Mouse (Mus musculus) right cerebral cortex, postnatal 14 days (tissue): ENCODE measurements around the gene Slc39a1.

Experiments
- DNase-seq: peaks from one replicate; pipeline ENCODE4 v3.0.0; 2022

Gene Slc39a1

GRCm38 (mm10) chr3:90247960-90248745, at the start of gene Slc39a1:
Gene Slc39a1, plus strand, starts transcription at chr3:90248172.
- peak; percentile 87 for DNase-seq

- DNase-seq = no peak
These were observed 45.1 kb upstream of the Slc39a1 start for GRCm38 (mm10) chr3:90202884-90203283.

- DNase-seq = no peak
These were observed 44.4 kb upstream of the Slc39a1 start for GRCm38 (mm10) chr3:90203619-90204018.

GRCm38 (mm10) chr3:90204582-90204981, 43.4 kb upstream of the Slc39a1 start:
- DNase-seq = no peak

- DNase-seq = no peak
These were observed 39.3 kb upstream of the Slc39a1 start for GRCm38 (mm10) chr3:90208662-90209061.

- no peak for DNase-seq
These were observed 37.9 kb upstream of the Slc39a1 start for GRCm38 (mm10) chr3:90209908-90210566.

GRCm38 (mm10) chr3:90211475-90212398, 36.2 kb upstream of the Slc39a1 start:
- no peak for DNase-seq

- no peak for DNase-seq
These were observed 35.2 kb upstream of the Slc39a1 start for GRCm38 (mm10) chr3:90212723-90213122.

GRCm38 (mm10) chr3:90213377-90213866, 34.5 kb upstream of the Slc39a1 start, which contains the start of the genes Rps27 and Rab13:
Gene Rps27, minus strand, starts transcription at chr3:90213651.
Gene Rab13, plus strand, starts transcription at chr3:90213695.
- DNase-seq = peak; percentile 83

- peak; percentile 20 for DNase-seq
These were observed 33.9 kb upstream of the Slc39a1 start for GRCm38 (mm10) chr3:90213956-90214684.

GRCm38 (mm10) chr3:90215825-90216380, 32.1 kb upstream of the Slc39a1 start:
- DNase-seq = no peak

- peak; percentile 36 for DNase-seq
These were observed 27.9 kb upstream of the Slc39a1 start for GRCm38 (mm10) chr3:90220088-90220487.

GRCm38 (mm10) chr3:90220531-90220951, 27.4 kb upstream of the Slc39a1 start:
- peak; percentile 50 for DNase-seq

- DNase-seq = no peak
These were observed 26.8 kb upstream of the Slc39a1 start for GRCm38 (mm10) chr3:90221123-90221522.

- DNase-seq = no peak
These were observed 25.5 kb upstream of the Slc39a1 start for GRCm38 (mm10) chr3:90222455-90222854.

GRCm38 (mm10) chr3:90222941-90223340, 25.0 kb upstream of the Slc39a1 start:
- DNase-seq = no peak

- DNase-seq = no peak
These were observed 23.6 kb upstream of the Slc39a1 start for GRCm38 (mm10) chr3:90224331-90224730.

GRCm38 (mm10) chr3:90231075-90231474, 16.9 kb upstream of the Slc39a1 start:
- DNase-seq = no peak

- peak; percentile 94 for DNase-seq
These were observed 16.3 kb upstream of the Slc39a1 start, which contains the start of gene Jtb for GRCm38 (mm10) chr3:90231507-90232333. Gene Jtb, plus strand, starts transcription at chr3:90231597.

- DNase-seq = no peak
These were observed 6.7 kb upstream of the Slc39a1 start for GRCm38 (mm10) chr3:90241251-90241650.
